Mouse (Mus musculus) lung, embryonic 16.5 days (tissue): Measurements from ENCODE around the gene Zfp692. TPM values are rescaled to one million over a fixed set of nuclear protein-coding genes. Genes with fewer than 3 reads are reported as not detected.
A peak's percentile ranks its signal among the peaks of the same experiment; 100 is the strongest.

ENCODE experiments used
- ATAC-seq: fragments of 200-750 bp; cut with Nextera tagmentation; 2 replicates; pipeline ENCODE4 v1.8.0; 2017; ENCODE audit warnings: low read depth, mild to moderate bottlenecking, moderate library complexity
- H3K27ac ChIP-seq: fragments of 300-500 bp; sonication (generic); 2 replicates; pipeline ENCODE4 v1.5.1; 2014; ENCODE audit warnings: mild to moderate bottlenecking, control low read depth, low read length
- H3K27me3 ChIP-seq: fragments of 300-500 bp; sonication (generic); 2 replicates; pipeline ENCODE4 v1.6.1; 2014; ENCODE audit warnings: low read depth, low read length, mixed read lengths; ENCODE audit not compliant: control insufficient read depth, insufficient read depth
- H3K36me3 ChIP-seq: fragments of 300-500 bp; sonication (generic); 2 replicates; pipeline ENCODE4 v1.6.1; 2014; ENCODE audit warnings: low read length; ENCODE audit not compliant: control insufficient read depth, insufficient read depth
- H3K4me1 ChIP-seq: fragments of 300-500 bp; sonication (generic); replicated peaks from 2 replicates; pipeline ENCODE4 v1.6.1; 2014; ENCODE audit warnings: low read length, mixed read lengths; ENCODE audit not compliant: control insufficient read depth, insufficient read depth
- H3K4me2 ChIP-seq: fragments of 300-500 bp; sonication (generic); 2 replicates; pipeline ENCODE4 v1.6.1; 2014; ENCODE audit warnings: low read depth, low read length, control low read depth
- H3K4me3 ChIP-seq: fragments of 300-500 bp; sonication (generic); 2 replicates; pipeline ENCODE4 v1.5.1; 2014; ENCODE audit warnings: mild to moderate bottlenecking, low read length, control low read depth
- H3K9ac ChIP-seq: fragments of 300-500 bp; sonication (generic); 2 replicates; pipeline ENCODE4 v1.6.1; 2014; ENCODE audit warnings: low read length, control low read depth
- H3K9me3 ChIP-seq: fragments of 300-500 bp; sonication (generic); 2 replicates; pipeline ENCODE4 v1.6.1; 2016; ENCODE audit warnings: low read length; ENCODE audit not compliant: control insufficient read depth
- WGBS: fragments of 180-500 bp; shearing (Covaris S2); extraction: QIAGEN DNeasy Blood & Tissue Kit; methylation state at CpG from one replicate; pipeline ENCODE4 v1.1.7; 2014; 5-methylcytosine and 5-hydroxymethylcytosine counted together
- polyA plus RNA-seq: library from polyadenylated mRNA; unstranded; fragments of >200 nt; fragmentation: Nextera tagmentation; extraction: Ambion mirVana; gene quantifications from 2 replicates; pipeline ENCODE4 v1.2.1, GENCODE M21; 2015

Zfp692 gene
- 23.0 and 24.4 TPM in 2 replicates for polyA plus RNA-seq

GRCm38 (mm10) chr11:58306860-58307308, at the start of gene Zfp692:
TSS of gene Zfp692 (plus strand) at chr11:58307069.
- peak within 1 kb of the TSS; percentile 61 for H3K4me3 ChIP-seq
- ATAC-seq, result peak; percentile 67
- H3K9ac ChIP-seq, result peak within 1 kb of the TSS; percentile 70
- H3K36me3 ChIP-seq, result no peaks in the 10 kb centered on the region
- H3K27ac ChIP-seq, result peak within 1 kb of the TSS; percentile 74
- no peaks in the 10 kb centered on the region for H3K9me3 ChIP-seq
- H3K4me2 ChIP-seq, result peak within 1 kb of the TSS; percentile 89
- H3K27me3 ChIP-seq, result no peaks in the 10 kb centered on the region
- under 1% methylated on average over 34 of the region's 34 CpGs for WGBS
- H3K4me1 ChIP-seq, result peaks cover 4% of the 10 kb centered on the region

GRCm38 (mm10) chr11:58257816-58258215, 49.1 kb upstream of the Zfp692 start:
- no peak for ATAC-seq
- 87% methylated on average over 5 of the region's 5 CpGs for WGBS
- no peaks in the 10 kb centered on the region for H3K36me3 ChIP-seq

GRCm38 (mm10) chr11:58260156-58260555, 46.7 kb upstream of the Zfp692 start:
- no peaks in the 10 kb centered on the region for H3K36me3 ChIP-seq
- 85% methylated on average over 4 of the region's 4 CpGs for WGBS
- H3K27me3 ChIP-seq, result no peaks in the 10 kb centered on the region
- H3K4me2 ChIP-seq, result no peak overlapping the region
- ATAC-seq, result no peak
- H3K27ac ChIP-seq, result no peak overlapping the region
- no peak overlapping the region for H3K4me3 ChIP-seq
- H3K9me3 ChIP-seq, result no peaks in the 10 kb centered on the region
- no peaks in the 10 kb centered on the region for H3K4me1 ChIP-seq
- H3K9ac ChIP-seq, result no peak overlapping the region

More at GRCm38 (mm10) chr11:58257816-58258215, 49.1 kb upstream of the Zfp692 start:
- H3K4me3 ChIP-seq, result no peak overlapping the region
- H3K9me3 ChIP-seq, result no peaks in the 10 kb centered on the region
- H3K27ac ChIP-seq, result no peak overlapping the region
- H3K4me2 ChIP-seq, result no peak overlapping the region
- no peaks in the 10 kb centered on the region for H3K27me3 ChIP-seq
- H3K4me1 ChIP-seq, result no peaks in the 10 kb centered on the region
- H3K9ac ChIP-seq, result no peak overlapping the region

GRCm38 (mm10) chr11:58261826-58262225, 45.0 kb upstream of the Zfp692 start:
- ATAC-seq, result no peak
- WGBS, result 85% methylated on average over 4 of the region's 4 CpGs

GRCm38 (mm10) chr11:58262336-58262735, 44.5 kb upstream of the Zfp692 start:
- Histone ChIP-seq H3K27me3 (no peaks in the 10 kb centered on the region), H3K9me3 (no peaks in the 10 kb centered on the region), H3K4me1 (no peaks in the 10 kb centered on the region), H3K4me2 (no peak overlapping the region), H3K4me3 (no peak overlapping the region), H3K9ac (no peak overlapping the region), H3K36me3 (no peaks in the 10 kb centered on the region), H3K27ac (no peak overlapping the region)
- whole genome bisulfite sequencing, result 80% methylated on average over 3 of the region's 3 CpGs
- no peak for ATAC-seq

More at GRCm38 (mm10) chr11:58261826-58262225, 45.0 kb upstream of the Zfp692 start:
- Histone ChIP-seq H3K36me3 (no peaks in the 10 kb centered on the region), H3K9me3 (no peaks in the 10 kb centered on the region), H3K27ac (no peak overlapping the region), H3K9ac (no peak overlapping the region), H3K4me2 (no peak overlapping the region), H3K27me3 (no peaks in the 10 kb centered on the region), H3K4me1 (no peaks in the 10 kb centered on the region), H3K4me3 (no peak overlapping the region)

GRCm38 (mm10) chr11:58263516-58263915, 43.4 kb upstream of the Zfp692 start:
- Histone ChIP-seq H3K36me3 (no peaks in the 10 kb centered on the region), H3K4me1 (no peaks in the 10 kb centered on the region), H3K27ac (no peak overlapping the region), H3K9me3 (no peaks in the 10 kb centered on the region), H3K9ac (no peak overlapping the region), H3K4me3 (no peak overlapping the region), H3K4me2 (no peak overlapping the region), H3K27me3 (no peaks in the 10 kb centered on the region)
- WGBS, result 77% methylated on average over 2 of the region's 2 CpGs
- no peak for ATAC-seq

GRCm38 (mm10) chr11:58264546-58264945, 42.3 kb upstream of the Zfp692 start:
- Histone ChIP-seq H3K36me3 (no peaks in the 10 kb centered on the region), H3K4me1 (no peaks in the 10 kb centered on the region), H3K9ac (no peak overlapping the region), H3K4me3 (no peak overlapping the region), H3K9me3 (no peaks in the 10 kb centered on the region), H3K27me3 (no peaks in the 10 kb centered on the region), H3K4me2 (no peak overlapping the region), H3K27ac (no peak overlapping the region)
- WGBS, result 76% methylated on average over 9 of the region's 9 CpGs
- ATAC-seq, result no peak

GRCm38 (mm10) chr11:58268285-58268684, 38.6 kb upstream of the Zfp692 start:
- H3K9me3 ChIP-seq, result no peaks in the 10 kb centered on the region
- H3K36me3 ChIP-seq, result no peaks in the 10 kb centered on the region
- H3K27ac ChIP-seq, result no peak overlapping the region
- H3K4me3 ChIP-seq, result no peak overlapping the region
- no peaks in the 10 kb centered on the region for H3K4me1 ChIP-seq
- no peak overlapping the region for H3K9ac ChIP-seq
- ATAC-seq, result no peak
- H3K27me3 ChIP-seq, result no peaks in the 10 kb centered on the region
- no peak overlapping the region for H3K4me2 ChIP-seq
- 55% methylated on average over 3 of the region's 3 CpGs for WGBS

- no peaks in the 10 kb centered on the region for H3K9me3 ChIP-seq
- no peaks in the 10 kb centered on the region for H3K27me3 ChIP-seq
- ATAC-seq, result no peak
- no peak within 1 kb of the TSS for H3K4me2 ChIP-seq
- H3K9ac ChIP-seq, result no peak within 1 kb of the TSS
- WGBS, result 39% methylated on average over 2 of the region's 2 CpGs
- H3K4me1 ChIP-seq, result no peaks in the 10 kb centered on the region
- H3K4me3 ChIP-seq, result no peak within 1 kb of the TSS
- H3K27ac ChIP-seq, result no peak within 1 kb of the TSS
- no peaks in the 10 kb centered on the region for H3K36me3 ChIP-seq
Measured at GRCm38 (mm10) chr11:58274572-58274971, 32.3 kb upstream of the Zfp692 start, which contains the start of gene 4930438A08Rik. TSS of gene 4930438A08Rik (plus strand) at chr11:58274799.

- H3K36me3 ChIP-seq, result no peaks in the 10 kb centered on the region
- no peak for ATAC-seq
- no peak overlapping the region for H3K9ac ChIP-seq
- no peak overlapping the region for H3K4me3 ChIP-seq
- H3K27me3 ChIP-seq, result no peaks in the 10 kb centered on the region
- no peaks in the 10 kb centered on the region for H3K4me1 ChIP-seq
- no peak overlapping the region for H3K4me2 ChIP-seq
- 68% methylated on average over 4 of the region's 4 CpGs for WGBS
- H3K27ac ChIP-seq, result no peak overlapping the region
- no peaks in the 10 kb centered on the region for H3K9me3 ChIP-seq
Measured at GRCm38 (mm10) chr11:58275756-58276155, 31.1 kb upstream of the Zfp692 start.
